Mouse (Mus musculus) neural tube, embryonic 13.5 days (tissue): Measurements from ENCODE around the gene Dock3. TPM values are rescaled to one million over a fixed set of nuclear protein-coding genes. Genes with fewer than 3 reads are reported as not detected.

ENCODE experiments used
- microRNA-seq: library from miRNA; unstranded; fragments of <30 nt; microRNA quantifications from one replicate; pipeline ENCODE4, GENCODE M21; 2016
- polyA plus RNA-seq: library from polyadenylated mRNA; unstranded; fragments of >200 nt; fragmentation: Nextera tagmentation; extraction: Ambion mirVana; gene quantifications from 2 replicates; pipeline ENCODE4 v1.2.1, GENCODE M21; 2015

Gene Dock3
- polyA plus RNA-seq, 1 experiment from 2014 or later = 14.6 TPM

Small RNA genes lying within 50 kb of the gene (microRNA-seq; reads per million reads assigned to microRNA genes)
- gene Gm22238 = not detected

Other genes starting within 250 kb of the Dock3 start
- 1.8 and 2.4 TPM in 2 replicates for gene Mapkapk3, start 58.0 kb upstream of the Dock3 start, polyA plus RNA-seq
- gene Cish, start 64.1 kb upstream of the Dock3 start, polyA plus RNA-seq = 8.7 and 9.2 TPM in 2 replicates
- 13.0 and 15.0 TPM in 2 replicates for gene Hemk1, start 106.4 kb upstream of the Dock3 start, polyA plus RNA-seq
- gene 6430571L13Rik, start 108.7 kb upstream of the Dock3 start, polyA plus RNA-seq = 6.4 and 6.5 TPM in 2 replicates
- gene Cacna2d2, start 167.7 kb upstream of the Dock3 start, polyA plus RNA-seq = 8.1 and 8.6 TPM in 2 replicates